12 mouse cellular contexts compared by ENCODE assay signal in the genomic region with DNA sequence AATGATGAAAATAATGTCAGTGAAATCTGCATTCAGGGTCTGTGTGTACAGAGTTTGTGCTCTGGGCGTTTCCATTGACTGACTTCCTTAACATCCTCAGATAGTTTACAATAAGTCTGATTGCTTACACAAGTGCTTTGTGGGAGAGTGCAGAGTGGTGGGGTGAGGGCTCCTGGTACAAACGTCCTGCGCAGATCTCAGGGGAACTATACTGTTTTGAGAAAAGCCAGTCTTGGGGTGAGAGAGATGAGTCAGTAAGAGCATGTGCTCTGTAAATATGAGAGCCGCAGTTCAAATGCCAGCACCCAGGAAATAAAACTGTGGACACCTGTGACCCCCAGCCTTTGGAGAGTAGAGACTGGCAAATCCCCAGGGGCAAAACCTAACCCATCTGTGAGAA.
"Had no signal": no experiment of that assay in that cellular context is flagged by ENCODE, and none has a peak within 500 bp of the region (broad histone marks: within the 10 kb centered on the region; RNA-seq: fewer than 3 reads in every experiment).

No protein-coding gene starts in this region.

- H3K9ac ChIP-seq: limb, embryonic 15.5 days; liver, embryonic 12.5 days; midbrain, embryonic 13.5 days had no signal

- H3K9me3 ChIP-seq: limb, embryonic 15.5 days; liver, embryonic 12.5 days; midbrain, embryonic 13.5 days had no signal

- H3K4me1 ChIP-seq: limb, embryonic 15.5 days; liver, embryonic 12.5 days had no signal

- H3K4me3 ChIP-seq: layer of hippocampus, adult 2 months; limb, embryonic 15.5 days; liver, embryonic 12.5 days; midbrain, embryonic 13.5 days had no signal

- H3K27ac ChIP-seq: kidney, postnatal 0 days; layer of hippocampus, adult 2 months; limb, embryonic 15.5 days; liver, embryonic 12.5 days; midbrain, embryonic 13.5 days had no signal

- H3K36me3 ChIP-seq: limb, embryonic 15.5 days; liver, embryonic 12.5 days; midbrain, embryonic 13.5 days had no signal

- DNase-seq: kidney, adult 11 months; kidney, adult 9 months; kidney, postnatal 4 days; layer of hippocampus, postnatal 36 days; right cerebral cortex, adult 18-20 months; thymus, adult 18-20 months; thymus, postnatal 14 days had no signal

- H3K4me2 ChIP-seq: limb, embryonic 15.5 days; liver, embryonic 12.5 days; midbrain, embryonic 13.5 days had no signal

- H3K27me3 ChIP-seq: limb, embryonic 15.5 days; liver, embryonic 12.5 days; midbrain, embryonic 13.5 days had no signal

- ATAC-seq: liver, embryonic 12.5 days; midbrain, embryonic 13.5 days had no signal
